Mouse (Mus musculus) kidney, embryonic 14.5 days (tissue): ENCODE data around the gene Mtcl1. TPM values are rescaled to one million over a fixed set of nuclear protein-coding genes. Genes with fewer than 3 reads are reported as not detected.

Experiments
- ATAC-seq: fragments of 200-750 bp; cut with Nextera tagmentation; 2 replicates; pipeline ENCODE4 v1.8.0; 2017; ENCODE audit warnings: moderate number of reproducible peaks, mild to moderate bottlenecking, moderate TSS enrichment, moderate library complexity; ENCODE audit not compliant: low FRiP score, low TSS enrichment
- H3K27ac ChIP-seq: fragments of 300-500 bp; sonication (generic); 2 replicates; pipeline ENCODE4 v1.5.1; 2014; ENCODE audit warnings: low read depth, mild to moderate bottlenecking, low read length, moderate library complexity, mixed read lengths
- H3K27me3 ChIP-seq: fragments of 300-500 bp; sonication (generic); 2 replicates; pipeline ENCODE4 v1.6.1; 2014; ENCODE audit warnings: mild to moderate bottlenecking, low read length; ENCODE audit not compliant: control insufficient read depth, insufficient read depth
- H3K36me3 ChIP-seq: fragments of 300-500 bp; sonication (generic); 2 replicates; pipeline ENCODE4 v1.6.1; 2014; ENCODE audit warnings: low read length, mixed read lengths; ENCODE audit not compliant: control insufficient read depth, insufficient read depth
- H3K4me1 ChIP-seq: fragments of 300-500 bp; sonication (generic); 2 replicates; pipeline ENCODE4 v1.6.1; 2014; ENCODE audit warnings: low read length, mixed read lengths; ENCODE audit not compliant: control insufficient read depth, insufficient read depth
- H3K4me2 ChIP-seq: fragments of 300-500 bp; sonication (generic); replicated peaks from 2 replicates; pipeline ENCODE4 v1.6.1; 2014; ENCODE audit warnings: low read depth, mild to moderate bottlenecking, low read length
- H3K4me3 ChIP-seq: fragments of 300-500 bp; sonication (generic); 2 replicates; pipeline ENCODE4 v1.5.1; 2014; ENCODE audit warnings: mild to moderate bottlenecking, low read length
- H3K9ac ChIP-seq: fragments of 300-500 bp; sonication (generic); 2 replicates; pipeline ENCODE4 v1.6.1; 2014; ENCODE audit warnings: low read depth, mild to moderate bottlenecking, low read length, moderate library complexity
- H3K9me3 ChIP-seq: fragments of 300-500 bp; sonication (generic); 2 replicates; pipeline ENCODE4 v1.6.1; 2016; ENCODE audit warnings: low read length; ENCODE audit not compliant: control insufficient read depth
- WGBS: fragments of 180-500 bp; shearing (Covaris S2); extraction: QIAGEN DNeasy Blood & Tissue Kit; methylation state at CpG from one replicate; pipeline ENCODE4 v1.1.7; 2014; 5-methylcytosine and 5-hydroxymethylcytosine counted together
- polyA plus RNA-seq: library from polyadenylated mRNA; unstranded; fragments of >200 nt; fragmentation: Nextera tagmentation; extraction: Ambion mirVana; gene quantifications from 2 replicates; pipeline ENCODE4 v1.2.1, GENCODE M21; 2014

Mtcl1 gene
- polyA plus RNA-seq, 1 experiment from 2014 or later: 6.8 TPM

DNA sequence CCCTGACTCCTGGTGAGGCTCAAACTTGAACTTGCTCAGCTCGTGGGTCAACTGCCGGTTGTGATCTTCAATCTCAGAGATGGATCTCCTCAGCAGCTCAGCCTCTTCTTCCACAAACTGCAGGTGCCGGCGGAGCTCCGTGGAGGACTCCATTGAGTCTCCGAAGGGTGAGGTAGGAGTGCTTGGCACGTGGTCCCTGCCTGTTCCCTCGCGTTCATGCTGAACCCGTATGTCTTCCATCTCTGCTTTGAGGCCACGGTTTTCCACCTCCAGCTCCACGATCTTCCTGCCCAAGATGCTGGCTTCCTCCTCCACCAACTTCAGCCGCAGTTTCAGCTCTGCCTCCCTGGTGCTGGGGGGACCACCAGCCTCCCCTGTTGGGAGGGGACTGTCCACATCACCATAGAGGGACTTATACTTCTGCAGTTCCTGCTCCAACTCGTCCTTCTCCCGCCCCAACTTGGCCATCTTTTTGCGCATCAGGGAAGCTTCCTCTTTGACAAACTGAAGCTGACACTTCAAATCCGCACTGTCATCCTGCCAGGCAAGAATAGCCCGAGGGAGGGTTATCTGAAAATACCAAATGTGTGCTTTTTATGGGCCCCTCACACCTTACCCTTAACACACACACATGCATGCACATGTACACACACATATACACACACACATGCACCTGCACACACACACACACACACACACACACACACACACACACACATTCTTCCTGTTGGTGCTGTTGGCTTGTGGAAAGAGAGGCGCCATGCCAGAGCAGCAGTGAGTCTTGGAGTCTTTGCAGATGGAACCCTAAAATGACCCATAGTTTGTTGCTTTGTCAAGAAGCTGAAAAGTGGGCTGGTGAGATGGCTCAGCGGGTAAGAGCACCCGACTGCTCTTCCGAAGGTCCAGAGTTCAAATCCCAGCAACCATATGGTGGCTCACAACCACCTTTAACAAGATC is 69.4 kb downstream of the Mtcl1 start:
- ATAC-seq: no peak
- WGBS: 94% methylated on average over 22 of the region's 22 CpGs
- no peak overlapping the region for H3K27ac ChIP-seq
- no peaks in the 10 kb centered on the region for H3K9me3 ChIP-seq
- no peaks in the 10 kb centered on the region for H3K27me3 ChIP-seq
- no peak overlapping the region for H3K4me3 ChIP-seq
- H3K36me3 ChIP-seq: peaks cover 3% of the 10 kb centered on the region; the same call in 1 of the 2 replicates
- no peak overlapping the region for H3K4me2 ChIP-seq
- no peak overlapping the region for H3K9ac ChIP-seq
- H3K4me1 ChIP-seq: no peaks in the 10 kb centered on the region

DNA sequence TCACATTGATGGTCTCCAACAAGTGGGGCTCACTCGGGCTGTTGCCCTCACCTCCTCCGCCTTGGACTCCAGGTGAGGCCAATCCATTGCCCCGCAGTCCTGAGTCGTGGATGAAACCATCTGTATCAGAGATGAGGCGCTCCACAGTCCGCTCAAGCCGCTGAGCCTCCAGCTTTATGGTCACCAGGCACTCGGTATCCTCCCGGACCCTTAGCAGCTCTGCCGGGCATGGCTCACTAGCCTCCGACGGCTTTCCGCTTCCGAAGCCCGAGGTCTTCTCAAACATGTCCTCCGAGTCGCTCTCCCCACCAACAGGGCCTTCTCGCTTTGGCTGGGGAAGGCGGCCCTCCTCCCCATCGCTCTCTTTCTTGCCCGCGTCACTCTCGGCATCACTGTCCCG is 70.2 kb downstream of the Mtcl1 start:
- 96% methylated on average over 23 of the region's 24 CpGs for WGBS
- no peak for ATAC-seq
- H3K36me3 ChIP-seq: peaks cover 3% of the 10 kb centered on the region; the same call in 1 of the 2 replicates

DNA sequence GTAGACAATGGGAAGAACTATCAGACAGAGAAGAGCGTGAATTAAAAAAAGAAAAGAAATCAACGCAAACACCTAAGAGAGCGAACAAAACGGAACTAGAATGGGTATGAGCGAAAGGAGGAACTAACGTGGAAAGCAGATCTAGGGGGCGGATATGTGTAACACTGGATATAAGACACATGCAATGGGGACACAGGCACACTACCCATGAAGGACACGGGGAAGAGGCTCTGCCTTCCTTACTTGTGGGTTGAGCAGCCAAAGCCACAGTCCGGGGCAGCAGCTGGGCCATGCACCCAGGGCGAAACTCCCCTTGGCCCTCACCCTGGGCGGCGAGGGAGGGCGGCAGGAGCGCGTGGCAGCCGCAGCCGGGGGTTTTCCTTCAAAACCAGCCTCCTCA is 71.4 kb downstream of the Mtcl1 start:
- H3K4me1 ChIP-seq: peaks cover 7% of the 10 kb centered on the region; the same call in 1 of the 2 replicates
- WGBS: 94% methylated on average over 17 of the region's 17 CpGs
- H3K9ac ChIP-seq: no peak overlapping the region
- no peak overlapping the region for H3K4me2 ChIP-seq
- no peak overlapping the region for H3K4me3 ChIP-seq
- no peak for ATAC-seq
- H3K36me3 ChIP-seq: peaks cover 3% of the 10 kb centered on the region; the same call in 1 of the 2 replicates
- H3K27me3 ChIP-seq: no peaks in the 10 kb centered on the region
- no peaks in the 10 kb centered on the region for H3K9me3 ChIP-seq
- no peak overlapping the region for H3K27ac ChIP-seq

More for the DNA sequence above, 70.2 kb downstream of the Mtcl1 start:
- H3K27me3 ChIP-seq: no peaks in the 10 kb centered on the region
- H3K4me1 ChIP-seq: peaks cover 3% of the 10 kb centered on the region; the same call in 1 of the 2 replicates
- no peak overlapping the region for H3K4me2 ChIP-seq
- no peak overlapping the region for H3K9ac ChIP-seq
- no peak overlapping the region for H3K27ac ChIP-seq
- no peaks in the 10 kb centered on the region for H3K9me3 ChIP-seq
- H3K4me3 ChIP-seq: no peak overlapping the region

DNA sequence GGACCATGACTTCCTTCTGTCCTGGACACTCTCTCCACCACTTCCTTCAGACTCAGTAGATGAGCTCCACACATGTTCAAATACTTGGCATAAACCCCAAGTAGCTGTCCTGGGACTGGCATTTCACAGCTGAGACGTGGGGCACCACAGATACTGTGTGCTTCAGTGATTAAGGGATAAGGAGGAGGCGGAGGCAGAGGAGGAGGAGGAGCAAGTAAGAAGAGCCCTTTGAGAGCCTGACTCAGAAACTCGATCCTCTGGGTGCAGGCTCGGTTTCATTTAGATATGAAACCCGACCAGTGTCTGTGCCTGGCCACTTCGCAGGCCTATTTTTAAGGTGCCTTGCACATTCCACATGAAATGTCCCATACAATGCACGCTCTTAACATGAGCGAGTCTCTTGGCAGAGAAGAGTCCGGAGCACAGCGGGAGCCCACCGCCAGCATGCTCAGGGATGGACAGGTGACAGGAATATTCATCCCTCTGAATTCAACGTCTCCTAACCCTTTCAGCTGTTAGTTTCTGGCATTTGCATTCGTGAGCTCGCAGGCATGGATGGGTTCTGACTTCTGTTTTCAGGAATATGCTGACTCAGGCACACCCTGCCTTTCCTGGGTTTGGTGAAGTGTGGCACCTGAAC is 74.8 kb downstream of the Mtcl1 start:
- H3K36me3 ChIP-seq: peaks cover 3% of the 10 kb centered on the region; the same call in 1 of the 2 replicates
- no peaks in the 10 kb centered on the region for H3K27me3 ChIP-seq
- H3K4me3 ChIP-seq: no peak overlapping the region
- no peak overlapping the region for H3K9ac ChIP-seq
- H3K27ac ChIP-seq: no peak overlapping the region
- 38% methylated on average over 14 of the region's 14 CpGs for WGBS
- no peaks in the 10 kb centered on the region for H3K9me3 ChIP-seq
- ATAC-seq: peak; percentile 85
- peaks cover 20% of the 10 kb centered on the region for H3K4me1 ChIP-seq
- H3K4me2 ChIP-seq: no peak overlapping the region

DNA sequence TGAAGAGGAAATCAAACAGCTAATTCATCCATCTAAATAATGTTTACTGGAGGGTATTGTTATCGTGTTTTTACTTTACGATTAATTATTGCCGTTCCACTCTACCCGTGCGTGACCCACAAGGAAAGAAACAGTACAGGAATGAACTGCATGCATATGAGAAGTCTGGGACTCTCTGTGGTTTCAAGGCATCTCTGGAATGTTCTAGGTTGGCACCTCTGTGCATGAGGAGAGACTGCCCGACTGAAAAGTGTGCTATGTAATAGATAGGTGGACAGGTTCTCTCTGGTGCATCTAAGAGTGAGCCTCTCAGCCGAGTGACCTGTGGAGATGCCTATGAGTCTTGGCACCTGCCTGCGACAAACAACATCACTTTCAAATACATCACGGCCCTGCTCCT is 78.7 kb downstream of the Mtcl1 start:
- WGBS: 70% methylated on average over 9 of the region's 9 CpGs
- peaks cover 34% of the 10 kb centered on the region for H3K4me1 ChIP-seq
- H3K9ac ChIP-seq: no peak overlapping the region
- H3K4me2 ChIP-seq: no peak overlapping the region
- H3K27ac ChIP-seq: no peak overlapping the region
- no peaks in the 10 kb centered on the region for H3K27me3 ChIP-seq
- no peaks in the 10 kb centered on the region for H3K36me3 ChIP-seq
- no peaks in the 10 kb centered on the region for H3K9me3 ChIP-seq
- no peak overlapping the region for H3K4me3 ChIP-seq
- no peak for ATAC-seq

DNA sequence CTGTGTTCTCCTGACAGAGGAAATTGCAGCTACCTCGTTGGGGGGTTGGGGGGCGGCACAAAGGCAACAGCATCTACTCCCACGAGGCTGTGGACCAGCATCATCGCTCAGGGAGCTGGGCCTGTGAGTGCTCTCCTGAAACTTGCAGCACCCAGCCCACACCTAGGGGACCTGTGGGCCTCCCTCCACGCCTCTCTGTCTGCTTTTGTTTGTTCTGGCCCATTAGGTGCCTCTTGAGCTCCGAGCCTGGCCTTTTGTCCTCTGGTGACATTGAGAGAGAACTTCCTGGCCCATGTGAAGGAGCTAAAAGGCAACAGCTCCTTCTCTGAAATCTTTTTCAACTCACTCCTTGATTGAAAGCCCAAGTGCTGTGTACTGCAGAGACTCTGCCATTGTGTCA is 79.8 kb downstream of the Mtcl1 start:
- Histone ChIP-seq H3K36me3 (no peaks in the 10 kb centered on the region), H3K4me3 (no peak overlapping the region), H3K9ac (no peak overlapping the region), H3K27ac (no peak overlapping the region), H3K27me3 (no peaks in the 10 kb centered on the region), H3K4me2 (no peak overlapping the region), H3K4me1 (peaks cover 34% of the 10 kb centered on the region), H3K9me3 (no peaks in the 10 kb centered on the region)
- WGBS: 27% methylated on average over 6 of the region's 6 CpGs
- ATAC-seq: no peak; the same call in 1 of the 2 replicates

DNA sequence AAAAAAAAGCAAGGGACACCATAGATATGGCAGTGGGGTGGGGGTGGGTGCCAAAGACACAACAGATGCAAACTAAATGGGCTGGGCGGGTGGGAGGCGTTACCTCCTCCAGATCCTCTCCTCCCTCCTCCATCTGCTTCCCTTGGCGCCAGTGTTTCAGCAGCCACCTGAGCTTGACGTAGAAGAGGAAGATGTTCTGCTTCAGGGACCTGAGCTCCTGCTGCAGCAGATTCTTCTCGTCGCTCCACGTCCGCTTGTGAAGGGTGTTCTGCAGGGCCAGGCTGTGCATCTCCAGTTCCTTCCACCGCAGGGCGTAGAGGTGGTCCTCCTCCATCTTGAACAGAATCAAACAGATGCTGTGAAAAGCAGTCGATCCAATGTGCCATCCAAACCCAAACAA is 81.4 kb downstream of the Mtcl1 start:
- Histone ChIP-seq H3K27me3 (no peaks in the 10 kb centered on the region), H3K4me3 (no peak overlapping the region), H3K4me1 (peaks cover 27% of the 10 kb centered on the region), H3K9me3 (no peaks in the 10 kb centered on the region), H3K9ac (no peak overlapping the region), H3K4me2 (no peak overlapping the region), H3K27ac (no peak overlapping the region), H3K36me3 (no peaks in the 10 kb centered on the region)
- ATAC-seq: no peak
- 67% methylated on average over 11 of the region's 11 CpGs for WGBS

DNA sequence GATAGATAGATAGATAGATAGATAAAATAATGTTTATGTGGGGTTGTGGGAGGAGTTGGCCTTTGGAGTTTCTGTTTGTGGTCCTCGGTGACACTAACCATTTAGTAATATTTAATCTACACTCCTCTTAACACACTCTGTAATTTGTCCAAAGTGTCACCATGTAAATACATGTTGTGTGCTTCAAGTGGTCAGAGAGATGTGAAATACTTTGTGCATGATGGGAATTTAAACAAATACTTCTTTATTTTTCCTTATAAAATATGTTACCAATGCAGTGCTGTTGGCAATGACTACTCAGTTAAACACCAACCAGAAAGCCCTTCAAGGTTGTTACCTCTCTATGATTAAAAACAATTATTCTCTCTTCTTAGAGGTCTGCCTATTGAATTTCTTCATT is 83.9 kb downstream of the Mtcl1 start:
- H3K4me2 ChIP-seq: no peak overlapping the region
- no peaks in the 10 kb centered on the region for H3K9me3 ChIP-seq
- H3K4me3 ChIP-seq: no peak overlapping the region
- no peak overlapping the region for H3K9ac ChIP-seq
- no peak for ATAC-seq
- H3K27ac ChIP-seq: no peak overlapping the region
- H3K4me1 ChIP-seq: peaks cover 20% of the 10 kb centered on the region
- H3K27me3 ChIP-seq: no peaks in the 10 kb centered on the region
- 71% methylated on average over 1 of the region's 1 CpGs for WGBS
- no peaks in the 10 kb centered on the region for H3K36me3 ChIP-seq

DNA sequence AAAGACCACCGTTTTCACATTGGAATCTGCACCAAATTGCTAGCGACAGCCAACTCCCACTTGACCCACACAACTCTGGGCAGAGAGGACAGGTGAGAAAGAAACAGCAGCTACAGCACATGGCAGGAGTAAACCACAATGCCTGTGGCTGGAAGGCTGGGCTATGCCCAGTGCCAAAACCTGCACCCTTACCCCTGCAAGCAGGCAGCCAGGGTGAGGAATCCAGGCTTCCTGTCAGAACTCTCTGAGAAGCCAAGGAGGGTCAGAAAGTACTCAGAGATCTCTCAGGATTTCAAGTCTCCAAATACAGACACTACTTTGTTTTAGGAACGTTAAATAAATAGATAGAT is 84.3 kb downstream of the Mtcl1 start:
- WGBS: 84% methylated on average over 3 of the region's 3 CpGs
- Histone ChIP-seq H3K9ac (no peak overlapping the region), H3K4me3 (no peak overlapping the region), H3K4me1 (peaks cover 19% of the 10 kb centered on the region), H3K9me3 (no peaks in the 10 kb centered on the region), H3K27ac (no peak overlapping the region), H3K36me3 (no peaks in the 10 kb centered on the region), H3K4me2 (no peak overlapping the region), H3K27me3 (no peaks in the 10 kb centered on the region)
- ATAC-seq: no peak
